Mouse (Mus musculus): ENCODE results near the gene Nlrp6. TPM values are rescaled to one million over a fixed set of nuclear protein-coding genes. Genes with fewer than 3 reads are reported as not detected.
A peak's percentile ranks its signal among the peaks of the same experiment; 100 is the strongest.

The Nlrp6 gene
- total and polyA plus RNA-seq, 3 experiments, result 0.08 to 0.11 TPM; not detected in 1

DNA sequence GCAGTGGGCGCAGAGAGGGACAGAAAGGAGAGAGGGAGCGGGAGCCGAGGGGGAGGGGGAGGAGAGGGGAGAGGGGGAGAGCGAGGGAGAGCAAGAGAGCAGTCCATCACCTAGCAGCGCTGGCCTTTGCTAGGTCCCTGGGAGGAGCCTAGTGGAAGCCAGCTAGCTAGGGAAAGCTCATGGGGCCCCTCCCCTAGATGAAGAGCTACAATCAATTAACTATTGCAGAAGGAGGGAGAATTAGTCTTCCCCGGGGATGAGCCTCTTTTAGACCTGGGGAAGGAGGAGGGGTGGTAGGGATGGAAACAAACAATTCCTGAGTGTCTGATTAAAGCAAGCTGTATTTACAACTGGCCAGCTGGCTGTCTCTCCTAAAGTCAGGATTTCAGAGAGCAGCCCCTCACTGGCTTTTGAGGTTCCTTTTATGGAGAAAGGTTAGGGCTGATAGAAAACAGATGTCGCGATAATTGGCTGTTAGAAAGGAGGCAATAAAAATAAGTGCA lies 19.0 kb downstream of the Nlrp6 start:
- Histone ChIP-seq H3K36me3 (replicated peaks) (peaks cover 23% of the 10 kb centered on the region), H3K27me3 (ENCODE audit: insufficient read depth, low read length) (peaks cover 20% of the 10 kb centered on the region), H3K4me3 (ENCODE audit: low read depth, low read length) (no peak overlapping the region; the same call in 1 of the 2 replicates), H3K4me1 (ENCODE audit: insufficient read depth, low read depth, low read length) (peaks cover 52% of the 10 kb centered on the region), H3K9me3 (replicated peaks) (no peaks in the 10 kb centered on the region)
- no peak for ATAC-seq (ENCODE audit: extremely low read depth, insufficient number of reproducible peaks, low FRiP score, poor library complexity, severe bottlenecking)
- no peak for TF ChIP-seq GATA1 (IDR thresholded peaks at IDR 0.05; ENCODE audit: borderline replicate concordance, low read length)
- TF ChIP-seq GATA2 (IDR thresholded peaks at IDR 0.05; ENCODE audit: borderline replicate concordance, low read depth, low read length), result no peak
- no peak for TF ChIP-seq POLR2AphosphoS5 (IDR thresholded peaks at IDR 0.05; ENCODE audit: insufficient replicate concordance, low read depth, low read length)
- TF ChIP-seq TAL1 (conservative IDR thresholded peaks at IDR 0.05; ENCODE audit: low read depth, low read length), result no peak
- TF ChIP-seq CTCF (IDR thresholded peaks at IDR 0.05; ENCODE audit: low read depth, low read length), result no peak
- no peak for DNase-seq (ENCODE audit: low spot score)

DNA sequence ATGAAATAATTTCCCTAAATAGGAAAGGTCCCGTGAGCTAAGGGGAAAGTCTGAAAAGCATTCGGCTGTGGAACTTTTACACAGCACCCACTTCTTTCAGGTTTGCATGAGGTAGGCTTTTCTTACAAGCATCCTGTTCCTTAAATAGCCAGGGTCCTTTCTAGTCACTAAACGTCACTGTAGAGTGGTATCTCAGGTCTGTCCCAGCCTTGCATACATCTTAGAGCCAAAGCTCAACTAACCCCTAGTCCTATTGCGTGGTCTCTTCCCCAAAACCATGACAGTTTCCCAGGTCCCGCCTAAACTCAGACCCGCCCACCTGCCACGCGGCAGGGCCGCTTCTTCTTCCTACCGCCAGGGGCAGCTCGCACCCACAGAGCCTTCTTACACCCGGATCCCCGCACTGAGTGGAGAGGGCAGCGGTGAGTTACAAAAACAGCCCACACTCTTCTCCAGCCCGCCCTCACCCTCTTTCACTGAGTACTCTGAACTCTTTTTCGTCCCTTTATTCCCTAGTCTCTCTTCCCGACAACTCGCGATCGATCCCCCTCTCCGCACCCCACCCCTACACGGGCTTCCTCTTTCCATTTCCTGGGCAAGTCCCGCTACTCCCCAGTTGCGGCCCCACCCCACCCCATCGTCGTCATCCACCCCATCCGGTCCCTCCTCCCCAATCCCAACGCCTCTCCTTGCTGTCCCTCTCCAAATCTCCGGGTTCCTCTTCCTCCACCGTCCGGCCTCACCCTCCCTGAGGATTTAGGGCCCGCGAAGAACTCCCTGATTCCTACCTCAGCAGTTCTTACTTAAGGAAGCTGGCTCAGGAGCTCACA lies 20.7 kb downstream of the Nlrp6 start, which contains the start of gene Pgghg:
Gene Pgghg (plus strand): TSS at position 170 of the 830 bp plus-strand sequence.
- H3K9me3 ChIP-seq (replicated peaks), result no peaks in the 10 kb centered on the region
- peaks cover 41% of the 10 kb centered on the region for H3K36me3 ChIP-seq (replicated peaks)
- TF ChIP-seq CTCF (IDR thresholded peaks at IDR 0.05; ENCODE audit: low read depth, low read length) (peak; percentile 62), GATA2 (IDR thresholded peaks at IDR 0.05; ENCODE audit: borderline replicate concordance, low read depth, low read length) (no peak), POLR2AphosphoS5 (IDR thresholded peaks at IDR 0.05; ENCODE audit: insufficient replicate concordance, low read depth, low read length) (no peak), TAL1 (conservative IDR thresholded peaks at IDR 0.05; ENCODE audit: low read depth, low read length) (no peak)
- H3K4me1 ChIP-seq (ENCODE audit: insufficient read depth, low read depth, low read length), result peaks cover 51% of the 10 kb centered on the region
- peak; percentile 88 for ATAC-seq (ENCODE audit: extremely low read depth, insufficient number of reproducible peaks, low FRiP score, poor library complexity, severe bottlenecking)
- peak; percentile 98 for DNase-seq (ENCODE audit: low spot score)
- peak within 1 kb of the TSS; percentile 72 for H3K4me3 ChIP-seq (ENCODE audit: low read depth, low read length)
- H3K27me3 ChIP-seq (ENCODE audit: insufficient read depth, low read length), result peaks cover 9% of the 10 kb centered on the region

DNA sequence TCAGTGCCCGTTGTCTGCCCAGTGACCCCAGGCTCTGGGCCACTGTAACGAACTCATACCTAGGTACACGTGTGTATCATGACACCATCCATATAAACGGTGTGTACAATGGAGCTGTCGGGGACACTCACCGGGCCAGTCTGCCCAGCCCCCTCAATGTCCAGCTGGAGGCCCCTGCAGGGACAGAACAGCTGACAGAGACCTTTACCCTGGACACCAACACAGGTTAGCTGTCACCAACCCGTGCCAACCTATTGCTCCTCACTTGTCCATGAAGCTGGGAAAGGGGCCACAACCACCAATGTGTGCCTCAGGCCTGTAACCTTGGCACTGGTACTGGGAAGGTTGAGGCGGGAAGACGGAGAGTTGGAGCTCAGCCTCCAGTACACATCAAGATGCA lies 21.6 kb downstream of the Nlrp6 start:
- no peak for ATAC-seq (ENCODE audit: extremely low read depth, insufficient number of reproducible peaks, low FRiP score, poor library complexity, severe bottlenecking)
- H3K9me3 ChIP-seq (replicated peaks), result no peaks in the 10 kb centered on the region
- TF ChIP-seq CTCF (IDR thresholded peaks at IDR 0.05; ENCODE audit: low read depth, low read length) (no peak), GATA1 (IDR thresholded peaks at IDR 0.05; ENCODE audit: borderline replicate concordance, low read length) (no peak), GATA2 (IDR thresholded peaks at IDR 0.05; ENCODE audit: borderline replicate concordance, low read depth, low read length) (no peak), TAL1 (conservative IDR thresholded peaks at IDR 0.05; ENCODE audit: low read depth, low read length) (no peak), POLR2AphosphoS5 (IDR thresholded peaks at IDR 0.05; ENCODE audit: insufficient replicate concordance, low read depth, low read length) (no peak)
- peaks cover 60% of the 10 kb centered on the region for H3K4me1 ChIP-seq (ENCODE audit: insufficient read depth, low read depth, low read length)
- peaks cover 6% of the 10 kb centered on the region for H3K27me3 ChIP-seq (ENCODE audit: insufficient read depth, low read length)
- H3K36me3 ChIP-seq (replicated peaks), result peaks cover 50% of the 10 kb centered on the region
- no peak for DNase-seq (ENCODE audit: low spot score)
- H3K4me3 ChIP-seq (ENCODE audit: low read depth, low read length), result peak overlapping the region; percentile 72

GRCm38 (mm10) chr7:140942811-140943210 lies 22.1 kb downstream of the Nlrp6 start:
- TF ChIP-seq GATA1 (IDR thresholded peaks at IDR 0.05; ENCODE audit: borderline replicate concordance, low read length) (no peak), POLR2AphosphoS5 (IDR thresholded peaks at IDR 0.05; ENCODE audit: insufficient replicate concordance, low read depth, low read length) (no peak), GATA2 (IDR thresholded peaks at IDR 0.05; ENCODE audit: borderline replicate concordance, low read depth, low read length) (no peak), CTCF (IDR thresholded peaks at IDR 0.05; ENCODE audit: low read depth, low read length) (no peak), TAL1 (conservative IDR thresholded peaks at IDR 0.05; ENCODE audit: low read depth, low read length) (no peak)
- H3K4me3 ChIP-seq (ENCODE audit: low read depth, low read length), result no peak overlapping the region
- DNase-seq (ENCODE audit: low spot score) (no peak), ATAC-seq (ENCODE audit: extremely low read depth, insufficient number of reproducible peaks, low FRiP score, poor library complexity, severe bottlenecking) (no peak)
- H3K4me1 ChIP-seq (ENCODE audit: insufficient read depth, low read depth, low read length), result peaks cover 64% of the 10 kb centered on the region
- H3K9me3 ChIP-seq (replicated peaks), result no peaks in the 10 kb centered on the region
- peaks cover 6% of the 10 kb centered on the region for H3K27me3 ChIP-seq (ENCODE audit: insufficient read depth, low read length)
- H3K36me3 ChIP-seq (replicated peaks), result peaks cover 54% of the 10 kb centered on the region

- no peak overlapping the region for H3K4me3 ChIP-seq (ENCODE audit: low read depth, low read length)
Observed at GRCm38 (mm10) chr7:140943356-140943755, 22.7 kb downstream of the Nlrp6 start.

GRCm38 (mm10) chr7:140944236-140944635 lies 23.5 kb downstream of the Nlrp6 start:
- Histone ChIP-seq H3K36me3 (replicated peaks) (peaks cover 69% of the 10 kb centered on the region), H3K9me3 (replicated peaks) (no peaks in the 10 kb centered on the region), H3K4me3 (ENCODE audit: low read depth, low read length) (no peak overlapping the region), H3K27me3 (ENCODE audit: insufficient read depth, low read length) (peaks cover 2% of the 10 kb centered on the region; the same call in 1 of the 2 replicates), H3K4me1 (ENCODE audit: insufficient read depth, low read depth, low read length) (peaks cover 64% of the 10 kb centered on the region)
- TF ChIP-seq GATA2 (IDR thresholded peaks at IDR 0.05; ENCODE audit: borderline replicate concordance, low read depth, low read length) (no peak), POLR2AphosphoS5 (IDR thresholded peaks at IDR 0.05; ENCODE audit: insufficient replicate concordance, low read depth, low read length) (no peak), TAL1 (conservative IDR thresholded peaks at IDR 0.05; ENCODE audit: low read depth, low read length) (no peak), CTCF (IDR thresholded peaks at IDR 0.05; ENCODE audit: low read depth, low read length) (no peak), GATA1 (IDR thresholded peaks at IDR 0.05; ENCODE audit: borderline replicate concordance, low read length) (no peak)
- ATAC-seq (ENCODE audit: extremely low read depth, insufficient number of reproducible peaks, low FRiP score, poor library complexity, severe bottlenecking), result no peak
- no peak for DNase-seq (ENCODE audit: low spot score)

More at GRCm38 (mm10) chr7:140943356-140943755, 22.7 kb downstream of the Nlrp6 start:
- peaks cover 2% of the 10 kb centered on the region; the same call in 1 of the 2 replicates for H3K27me3 ChIP-seq (ENCODE audit: insufficient read depth, low read length)
- H3K36me3 ChIP-seq (replicated peaks), result peaks cover 60% of the 10 kb centered on the region
- TF ChIP-seq GATA2 (IDR thresholded peaks at IDR 0.05; ENCODE audit: borderline replicate concordance, low read depth, low read length), result no peak
- TF ChIP-seq POLR2AphosphoS5 (IDR thresholded peaks at IDR 0.05; ENCODE audit: insufficient replicate concordance, low read depth, low read length), result no peak
- no peaks in the 10 kb centered on the region for H3K9me3 ChIP-seq (replicated peaks)
- H3K4me1 ChIP-seq (ENCODE audit: insufficient read depth, low read depth, low read length), result peaks cover 66% of the 10 kb centered on the region
- ATAC-seq (ENCODE audit: extremely low read depth, insufficient number of reproducible peaks, low FRiP score, poor library complexity, severe bottlenecking), result no peak
- DNase-seq (ENCODE audit: low spot score), result no peak
